In genomic region chr6:99028989-99029305, GRCm38 (mm10) we compare ENCODE assay signal across 8 mouse cellular contexts.
A peak's percentile ranks its signal among the peaks of the same experiment; 100 is the strongest.
DNase-seq lines count a peak whose midpoint lies in the region; ATAC-seq and TF ChIP-seq lines count a peak whose summit lies in the region.

No protein-coding gene starts in this region.

- no peaks in the 10 kb centered on the region for H3K27me3 ChIP-seq in lung, embryonic 15.5 days
- no peaks in the 10 kb centered on the region for H3K27me3 ChIP-seq in embryonic facial prominence, embryonic 15.5 days
- peaks cover 17% of the 10 kb centered on the region for H3K27me3 ChIP-seq in limb, embryonic 11.5 days (ENCODE audit: control insufficient read depth, insufficient read depth, low read length)

- DNase-seq in lung, postnatal 10 days: no peak
- DNase-seq in limb, embryonic 11.5 days (ENCODE audit: low spot score): no peak
- DNase-seq in spleen, postnatal 14 days (ENCODE audit: low spot score in 2 of 2): no peak
- no peak for DNase-seq in natural killer cell, adult 2 months (ENCODE audit: low spot score in 2 of 2)
- no peak for DNase-seq in retina, postnatal 1 day

- H3K36me3 ChIP-seq in lung, embryonic 15.5 days: no peaks in the 10 kb centered on the region
- H3K36me3 ChIP-seq in embryonic facial prominence, embryonic 15.5 days: no peaks in the 10 kb centered on the region
- H3K36me3 ChIP-seq in limb, embryonic 11.5 days (ENCODE audit: control insufficient read depth, insufficient read depth, low read length): no peaks in the 10 kb centered on the region

- peak overlapping the region; percentile 90 for H3K27ac ChIP-seq in lung, embryonic 15.5 days
- peak overlapping the region; percentile 86 for H3K27ac ChIP-seq in embryonic facial prominence, embryonic 15.5 days (replicated peaks)
- no peak overlapping the region for H3K27ac ChIP-seq in limb, embryonic 11.5 days (replicated peaks; ENCODE audit: low read depth, low read length)
- no peak overlapping the region for H3K27ac ChIP-seq in olfactory bulb, adult 2 months (ENCODE audit: insufficient read depth, low read depth, low read length)

- no peak for TF ChIP-seq POLR2A in olfactory bulb, adult 2 months (IDR thresholded peaks at IDR 0.05; ENCODE audit: insufficient read depth, low read depth, low read length)

- WGBS in lung, embryonic 15.5 days: 5% methylated on average over 6 of the region's 6 CpGs
- 12% methylated on average over 6 of the region's 6 CpGs for WGBS in embryonic facial prominence, embryonic 15.5 days
- 2% methylated on average over 6 of the region's 6 CpGs for WGBS in limb, embryonic 11.5 days
- WGBS in olfactory bulb, adult 2 months: 29% methylated on average over 6 of the region's 6 CpGs

- H3K4me1 ChIP-seq in lung, embryonic 15.5 days: peaks cover 39% of the 10 kb centered on the region
- peaks cover 5% of the 10 kb centered on the region for H3K4me1 ChIP-seq in embryonic facial prominence, embryonic 15.5 days
- H3K4me1 ChIP-seq in limb, embryonic 11.5 days (ENCODE audit: control insufficient read depth, insufficient read depth, low read length): peaks cover 9% of the 10 kb centered on the region; the same call in 1 of the 2 replicates
- H3K4me1 ChIP-seq in olfactory bulb, adult 2 months (ENCODE audit: control insufficient read depth, insufficient read depth, low read length): peaks cover 14% of the 10 kb centered on the region

- peak overlapping the region; percentile 81 for H3K4me2 ChIP-seq in lung, embryonic 15.5 days
- H3K4me2 ChIP-seq in embryonic facial prominence, embryonic 15.5 days (replicated peaks): peak overlapping the region; percentile 89
- H3K4me2 ChIP-seq in limb, embryonic 11.5 days (ENCODE audit: low read depth, severe bottlenecking): peak overlapping the region; percentile 96

- H3K9ac ChIP-seq in lung, embryonic 15.5 days: peak overlapping the region; percentile 76
- H3K9ac ChIP-seq in embryonic facial prominence, embryonic 15.5 days: no peak overlapping the region; the same call in 1 of the 2 replicates
- peak overlapping the region; percentile 79 for H3K9ac ChIP-seq in limb, embryonic 11.5 days (ENCODE audit: low read length)

- no peak for TF ChIP-seq CTCF in olfactory bulb, adult 2 months (IDR thresholded peaks at IDR 0.05; ENCODE audit: insufficient read depth, low read depth, low read length)

- ATAC-seq in lung, embryonic 15.5 days (ENCODE audit: borderline replicate concordance, extremely low read depth, low FRiP score, low TSS enrichment): no peak
- no peak for ATAC-seq in embryonic facial prominence, embryonic 15.5 days (ENCODE audit: insufficient number of reproducible peaks, low FRiP score, low TSS enrichment, low read depth)
- ATAC-seq in limb, embryonic 11.5 days (ENCODE audit: insufficient number of reproducible peaks, low FRiP score, low TSS enrichment, low read depth): no peak

- no peaks in the 10 kb centered on the region for H3K9me3 ChIP-seq in lung, embryonic 15.5 days
- no peaks in the 10 kb centered on the region for H3K9me3 ChIP-seq in embryonic facial prominence, embryonic 15.5 days (replicated peaks)
- H3K9me3 ChIP-seq in limb, embryonic 11.5 days (ENCODE audit: control insufficient read depth, low read length): no peaks in the 10 kb centered on the region

- H3K4me3 ChIP-seq in lung, embryonic 15.5 days: peak overlapping the region; percentile 79
- H3K4me3 ChIP-seq in embryonic facial prominence, embryonic 15.5 days (replicated peaks): peak overlapping the region; percentile 66
- H3K4me3 ChIP-seq in limb, embryonic 11.5 days (ENCODE audit: low read depth, low read length): peak overlapping the region; percentile 61
- H3K4me3 ChIP-seq in olfactory bulb, adult 2 months (ENCODE audit: insufficient read depth, low read depth, low read length): peak overlapping the region; percentile 66

Comparison
In these comparisons a context has a peak if more than half of its experiments do, and no peak if none do; other contexts are left out.
1. H3K27ac ChIP-seq: peak in lung, embryonic 15.5 days (single experiment) and embryonic facial prominence, embryonic 15.5 days (single experiment); none in limb, embryonic 11.5 days (single experiment) and olfactory bulb, adult 2 months (single experiment).
2. Peak in every context shown above with its lines, with median percentiles within 50 percentile points of each other: H3K4me2 ChIP-seq and H3K4me3 ChIP-seq.